Mouse (Mus musculus) v-Abl transformed pro-B cells (cell line): ENCODE measurements around the gene Serpinb8.

ENCODE experiments used
- in situ Hi-C, 2 experiments: fragments of 400-800 bp; cut with MboI; formaldehyde crosslinking; loops; one replicate each; pipeline ENCODE4 v1.15.1; 2025; ENCODE audit not compliant: unreplicated experiment in 2 of 2

Gene Serpinb8

DNA sequence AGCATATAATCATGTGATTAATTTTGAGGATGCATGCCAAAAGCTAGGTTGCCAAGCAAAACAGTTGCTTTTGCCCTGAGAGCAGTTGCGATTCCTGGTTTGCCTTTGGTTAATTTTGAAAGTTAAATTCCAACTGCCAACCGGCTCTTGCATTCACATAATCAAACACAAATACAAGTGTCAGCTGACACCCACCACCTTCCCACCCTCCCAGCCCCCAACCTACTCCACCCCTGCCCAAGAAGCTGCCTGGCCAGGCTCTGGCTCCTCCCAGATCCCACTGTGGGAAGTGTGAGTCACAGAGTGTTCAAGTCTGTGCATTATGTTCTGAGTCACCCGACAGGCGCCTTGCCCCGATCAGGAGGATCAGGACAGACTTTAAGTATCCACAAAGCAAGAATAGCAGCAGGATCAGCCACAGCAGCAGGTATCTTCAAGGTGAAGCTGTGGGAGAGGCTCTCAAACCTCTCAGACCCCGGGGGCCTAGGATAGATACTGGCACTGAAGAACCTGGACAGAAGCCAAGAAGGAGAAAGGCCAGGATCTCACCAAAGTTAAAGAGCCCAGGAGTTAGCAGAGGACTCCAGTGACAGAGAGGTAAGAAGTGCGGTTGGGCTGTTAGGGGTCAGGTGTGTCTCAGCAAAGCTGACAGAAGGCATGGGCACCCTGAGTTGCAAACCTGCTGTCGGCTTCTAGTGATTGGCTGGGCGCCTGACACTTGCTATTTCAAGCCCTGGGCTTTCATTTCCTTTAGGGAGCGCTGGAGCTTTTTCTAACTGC lies at the start of gene Serpinb8:
Serpinb8 (plus strand) TSS at position 316 of the 780 bp plus-strand sequence.
- in situ Hi-C loops = no loop called here

DNA sequence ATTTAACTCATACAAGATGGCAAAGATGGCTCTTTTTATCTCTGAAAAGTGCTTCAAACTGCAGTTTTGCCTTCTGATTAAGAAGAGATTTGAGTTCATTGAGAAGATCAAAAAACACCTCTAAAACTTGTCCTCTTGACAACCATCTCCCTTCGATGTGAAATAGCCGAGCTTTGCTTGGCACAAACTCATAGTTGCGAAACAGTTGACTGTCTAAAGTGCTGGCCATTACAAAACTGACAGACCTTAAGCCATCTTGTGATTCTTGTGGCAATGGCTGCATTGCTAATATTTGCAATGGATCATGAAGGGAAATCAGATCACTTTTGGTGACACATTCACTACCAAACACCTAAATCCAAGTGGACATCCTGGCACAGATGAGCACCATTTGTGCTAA lies 30.3 kb upstream of the Serpinb8 start:
- in situ Hi-C loops = no loop called here

DNA sequence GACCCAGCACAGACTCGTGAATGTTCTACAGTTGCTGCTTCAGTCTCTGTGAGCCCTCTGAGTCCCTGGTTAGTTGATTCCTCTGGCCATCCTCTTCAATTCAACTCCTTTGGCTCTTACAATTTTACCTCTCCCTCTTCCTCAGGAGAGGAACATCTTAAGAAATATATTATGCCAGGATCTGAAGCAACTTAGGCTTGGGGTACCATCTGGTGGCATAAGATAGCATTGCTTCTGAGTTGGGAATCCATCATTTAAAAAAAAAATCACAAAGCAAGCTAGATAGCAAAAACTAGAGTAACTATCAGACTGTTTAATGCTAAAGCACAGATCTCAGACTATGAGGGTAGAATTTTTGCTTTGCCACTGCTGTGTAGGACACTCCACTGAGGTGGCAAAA lies 27.7 kb upstream of the Serpinb8 start:
- in situ Hi-C loops = no loop called here

DNA sequence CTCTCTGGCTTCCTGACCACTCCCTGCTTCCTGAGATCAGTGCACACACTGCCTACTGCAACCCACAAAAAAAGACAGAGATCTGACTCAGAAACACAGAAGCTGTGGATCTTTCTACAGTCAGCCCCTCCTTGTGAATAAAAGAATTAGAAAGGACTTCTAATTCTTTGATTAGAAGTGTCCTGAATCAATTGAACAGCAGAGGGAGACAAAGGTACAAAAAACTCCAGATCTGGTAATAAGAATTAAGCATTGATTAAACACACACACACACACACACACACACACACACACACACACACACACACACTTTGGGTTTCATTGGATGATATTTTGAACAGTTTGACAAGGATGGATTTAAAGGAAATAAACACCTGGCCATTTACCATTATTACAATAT lies 24.2 kb upstream of the Serpinb8 start:
- in situ Hi-C loops = no loop called here

DNA sequence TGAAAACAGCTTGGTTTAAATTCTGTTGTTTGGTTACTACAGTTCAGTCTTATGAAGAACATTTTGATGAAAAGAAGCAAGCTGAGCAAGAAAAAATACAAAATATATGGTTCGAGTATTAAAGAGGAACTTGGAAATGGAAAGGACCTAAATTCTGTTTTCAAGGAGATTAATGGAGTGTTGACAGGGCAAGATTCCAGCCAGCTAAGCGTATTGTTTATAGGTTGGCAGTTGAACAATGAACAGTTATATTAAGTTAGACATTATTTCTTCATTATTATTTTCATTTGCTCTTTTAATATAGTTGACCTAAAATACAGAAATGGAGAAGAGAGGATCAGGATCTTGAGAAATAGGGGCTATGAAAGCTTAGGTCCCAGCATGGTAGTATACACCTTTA lies 13.7 kb upstream of the Serpinb8 start:
- in situ Hi-C loops = no loop called here

DNA sequence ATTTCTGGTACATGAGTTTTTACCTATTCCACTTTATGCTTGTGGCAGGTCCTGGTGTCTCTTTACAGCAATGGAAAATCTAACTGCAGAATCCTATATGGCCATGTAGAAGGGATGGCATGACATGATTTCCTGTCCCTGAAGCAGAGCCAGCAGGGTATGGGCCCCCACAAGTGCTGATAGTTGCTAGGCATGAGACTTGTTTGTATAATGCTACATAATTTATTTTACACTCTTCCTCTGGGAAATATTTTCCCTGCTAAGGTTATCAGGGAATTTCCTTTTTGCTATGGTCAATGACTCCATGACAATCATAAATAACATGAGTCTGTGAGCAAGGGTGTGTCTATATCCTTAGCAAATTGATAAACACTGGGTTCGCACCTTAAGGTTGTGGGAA lies 12.3 kb upstream of the Serpinb8 start:
- in situ Hi-C loops = no loop called here

DNA sequence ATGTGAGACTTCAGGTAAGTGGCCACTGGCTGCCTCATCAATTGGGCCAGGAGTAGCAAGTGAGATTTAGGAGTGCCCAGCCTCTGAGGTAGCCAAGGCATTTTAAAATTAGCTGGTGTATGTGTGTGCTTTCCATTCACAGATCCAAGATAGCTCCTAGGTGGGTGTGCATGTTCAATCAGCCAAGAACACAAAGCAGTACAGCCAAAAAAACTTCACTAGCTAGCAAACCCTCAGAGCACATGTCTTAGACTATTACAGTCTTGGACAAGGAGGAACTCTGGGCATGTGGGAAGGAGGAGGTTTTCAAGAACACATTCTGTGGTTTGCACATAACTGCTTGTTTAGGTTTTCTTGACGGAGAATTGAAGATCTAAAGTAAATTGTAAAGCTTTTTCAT lies 8.6 kb upstream of the Serpinb8 start:
- in situ Hi-C loops = no loop called here

DNA sequence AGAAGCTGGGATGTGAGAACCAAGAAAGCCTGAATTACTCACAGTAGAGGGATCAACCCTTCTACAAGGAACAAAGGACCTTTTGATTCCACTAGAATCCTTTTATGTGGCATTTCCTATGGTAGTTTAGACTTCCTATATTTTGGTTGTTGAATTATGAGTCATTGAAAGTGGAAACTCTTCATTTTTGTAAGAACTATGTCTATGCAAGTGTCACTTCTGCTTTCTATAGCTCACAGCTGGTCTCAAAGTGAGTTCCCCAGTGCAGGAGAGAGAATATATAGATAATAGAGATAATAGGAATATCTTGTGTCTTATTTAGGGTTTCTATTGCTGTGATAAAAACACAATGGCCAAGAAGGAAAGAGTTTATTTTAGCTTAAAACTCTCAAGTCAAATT lies 6.9 kb upstream of the Serpinb8 start:
- in situ Hi-C loops = no loop called here

DNA sequence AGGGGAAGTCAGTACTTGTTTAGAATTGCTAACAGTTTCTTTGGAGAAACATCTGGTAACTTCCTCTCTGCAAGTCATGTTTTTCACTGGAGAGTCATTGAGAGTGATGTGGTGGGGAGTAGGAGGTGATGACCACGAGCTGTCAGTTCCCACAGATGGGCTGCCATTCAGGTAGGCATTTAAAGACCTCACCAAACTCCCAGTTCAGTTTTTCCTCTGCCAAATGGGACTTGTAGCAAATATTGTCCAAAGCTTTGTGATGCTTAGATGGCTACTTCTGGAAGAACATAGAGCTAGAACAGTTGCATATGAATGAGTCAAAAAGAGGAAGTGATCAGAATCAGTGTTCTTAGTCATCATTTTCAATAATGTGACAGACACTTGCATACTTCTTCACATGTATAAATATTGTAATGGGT lies 5.8 kb upstream of the Serpinb8 start:
- in situ Hi-C loops = no loop called here

DNA sequence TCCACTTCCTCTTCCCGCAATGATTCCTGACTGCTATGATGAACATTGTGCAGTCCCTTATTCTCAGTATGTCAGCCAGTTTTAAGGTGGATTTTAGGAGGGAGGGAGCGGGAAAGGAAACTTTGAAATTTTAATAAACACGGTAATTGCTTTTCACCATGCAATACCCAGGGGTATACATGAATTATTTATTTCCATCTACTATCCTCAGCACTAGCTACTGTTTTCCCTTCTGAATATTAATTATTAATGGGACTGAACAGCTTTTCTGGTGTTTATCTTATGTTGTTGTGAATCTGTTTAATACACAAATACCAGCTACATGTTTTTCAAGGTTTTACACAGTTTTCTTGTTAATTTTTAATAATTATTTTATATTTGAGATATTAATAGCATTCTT lies 4.9 kb upstream of the Serpinb8 start:
- in situ Hi-C loops = no loop called here

DNA sequence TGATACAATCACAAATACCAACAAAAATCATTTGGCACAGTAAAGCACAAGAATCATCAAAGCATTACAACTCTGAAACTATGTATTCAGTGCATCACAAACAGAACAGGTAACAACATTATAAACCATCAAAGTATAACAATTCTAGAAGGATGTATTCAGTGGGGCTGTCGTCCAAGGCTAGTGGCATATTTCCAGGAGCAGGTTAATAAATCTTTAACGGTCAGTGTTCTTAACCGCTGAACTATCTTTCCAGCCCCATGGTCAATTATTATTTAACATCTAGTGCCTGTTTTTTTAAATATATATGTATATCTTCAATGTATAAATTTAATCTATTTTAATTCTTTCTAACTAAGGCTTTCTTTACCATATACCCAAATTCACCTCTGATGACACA lies 3.6 kb upstream of the Serpinb8 start:
- in situ Hi-C loops = no loop called here

DNA sequence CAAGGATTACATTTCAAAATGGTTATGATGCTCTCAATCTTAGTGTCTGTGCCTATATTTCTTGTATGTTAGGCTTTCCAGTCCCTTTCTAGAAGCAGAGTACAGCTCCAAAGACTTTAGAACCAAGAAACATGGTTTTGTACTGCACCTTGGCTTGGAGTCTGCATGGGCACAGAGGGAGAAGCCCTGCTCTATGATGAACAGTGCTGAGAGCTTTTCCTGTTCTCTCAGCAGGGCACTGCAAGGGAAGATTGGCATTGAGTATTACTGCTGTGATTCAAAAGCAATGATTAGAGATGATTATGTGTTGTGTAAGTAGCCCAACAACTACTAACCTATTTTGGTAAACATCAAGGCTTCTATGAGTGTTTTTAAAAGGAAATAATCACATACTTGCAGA lies 1.6 kb upstream of the Serpinb8 start:
- in situ Hi-C loops = no loop called here

DNA sequence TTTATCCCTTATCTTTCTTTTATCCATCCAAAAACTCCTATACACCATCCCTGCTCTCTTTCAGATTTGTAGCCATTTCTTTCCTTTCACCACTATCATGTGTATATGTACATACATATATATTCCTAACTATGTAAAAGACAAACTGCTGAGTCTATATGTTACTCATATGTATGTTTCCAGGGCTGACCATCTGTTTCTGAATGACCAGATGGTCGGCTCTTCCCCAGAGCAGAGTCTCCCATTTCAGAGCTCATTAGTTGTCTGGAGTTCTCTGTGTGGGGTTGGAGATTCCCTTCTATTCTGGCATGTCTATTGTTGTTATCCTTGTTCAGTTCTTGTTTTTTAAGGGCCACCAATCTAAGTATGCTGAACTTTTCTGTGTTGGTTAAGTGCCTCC lies 1.2 kb upstream of the Serpinb8 start:
- in situ Hi-C loops = no loop called here

DNA sequence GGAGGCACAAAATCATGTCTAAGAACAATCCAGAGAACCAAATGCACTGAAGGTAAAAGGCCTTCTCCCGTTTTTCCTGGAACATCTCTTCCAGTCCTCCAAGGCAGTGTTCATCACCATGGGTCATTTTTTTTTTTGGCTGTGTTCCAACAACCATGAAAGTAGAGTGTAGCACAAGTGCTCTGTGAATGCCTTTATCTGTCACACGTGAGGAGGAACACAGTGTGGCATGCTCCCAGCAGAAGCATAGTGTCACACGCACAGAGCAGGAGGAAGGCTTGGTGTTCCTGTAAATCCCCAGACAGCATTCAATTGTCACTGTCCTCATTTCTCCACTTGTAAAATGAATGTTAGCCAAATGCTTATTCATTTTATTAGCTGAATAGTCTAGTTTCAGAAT lies 2.8 kb downstream of the Serpinb8 start:
- in situ Hi-C loops = no loop called here

DNA sequence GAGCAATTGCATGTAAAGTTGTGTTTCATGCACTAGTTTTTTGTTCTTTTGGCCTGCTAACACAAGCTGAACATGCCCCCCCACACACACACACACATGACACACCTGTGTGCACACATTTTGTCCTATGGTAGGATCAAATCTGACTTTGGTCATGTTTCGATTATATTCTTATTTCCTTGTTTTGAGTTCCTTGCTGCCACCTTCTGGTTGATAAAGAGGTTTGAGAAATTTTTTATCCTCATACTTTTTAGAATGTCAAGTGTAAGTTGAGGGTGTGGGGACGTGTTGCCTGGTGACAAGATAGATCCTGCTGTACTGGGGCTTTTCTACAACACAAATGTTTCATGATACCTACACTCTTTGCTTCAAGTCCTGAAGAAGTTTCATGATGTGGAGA lies 3.7 kb downstream of the Serpinb8 start:
- in situ Hi-C loops = no loop called here

DNA sequence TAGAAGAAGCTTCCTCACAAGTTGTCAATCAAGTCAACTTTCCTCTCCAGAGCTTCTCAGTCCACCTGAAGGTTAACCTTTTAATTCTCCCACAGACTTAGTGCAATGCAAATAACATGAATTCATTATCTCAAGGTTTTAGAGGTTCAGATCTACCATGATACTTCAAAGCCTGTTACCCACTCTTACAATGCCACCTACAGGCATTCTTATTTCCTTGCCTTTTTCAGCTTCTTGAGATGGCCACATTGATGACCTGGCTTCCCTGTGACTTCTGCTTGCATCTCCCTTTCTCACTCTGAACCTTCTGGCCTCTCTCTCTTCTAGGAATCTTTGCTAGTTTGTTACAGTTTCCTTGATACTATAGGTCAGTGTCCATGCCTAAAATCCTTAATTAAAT lies 7.1 kb downstream of the Serpinb8 start:
- in situ Hi-C loops = no loop called here

DNA sequence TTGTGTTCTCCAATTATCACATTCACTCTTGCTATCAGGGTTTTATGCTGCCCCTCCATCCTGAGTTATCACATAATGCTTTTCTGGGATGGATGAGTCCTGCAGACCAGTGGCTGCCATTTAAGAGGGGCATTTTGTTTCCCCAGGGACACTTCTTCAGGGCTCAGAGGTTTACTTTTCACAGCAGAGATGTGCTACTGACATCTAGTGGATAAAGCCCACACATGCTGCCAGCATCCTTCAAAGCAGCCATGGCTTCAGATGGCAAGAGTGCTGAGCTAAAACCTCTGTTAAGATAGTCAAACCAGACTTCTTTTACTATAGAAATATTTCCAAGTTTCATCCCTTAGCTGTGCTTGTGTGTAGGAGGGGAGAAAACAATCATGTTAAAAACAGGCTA lies 8.7 kb downstream of the Serpinb8 start:
- in situ Hi-C loops = no loop called here

DNA sequence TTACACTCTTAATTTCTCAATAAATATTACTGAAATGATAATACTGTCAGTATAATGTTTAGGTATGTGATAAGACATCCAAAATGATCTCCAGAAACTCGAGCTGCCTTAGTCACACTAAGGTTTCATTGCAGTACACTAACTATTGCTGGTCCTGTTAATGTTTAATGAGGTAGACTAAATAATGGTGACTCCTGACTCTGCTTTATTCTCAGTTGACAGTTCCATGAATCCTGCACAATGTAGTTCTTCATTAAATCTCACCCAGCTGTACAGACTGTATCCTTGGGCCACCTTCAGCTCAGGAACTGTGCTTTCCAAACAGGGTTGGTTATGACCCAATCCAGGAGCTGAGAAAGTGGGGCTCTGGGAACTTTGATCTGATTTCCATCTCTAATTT lies 19.1 kb downstream of the Serpinb8 start:
- in situ Hi-C loops = no loop called here

DNA sequence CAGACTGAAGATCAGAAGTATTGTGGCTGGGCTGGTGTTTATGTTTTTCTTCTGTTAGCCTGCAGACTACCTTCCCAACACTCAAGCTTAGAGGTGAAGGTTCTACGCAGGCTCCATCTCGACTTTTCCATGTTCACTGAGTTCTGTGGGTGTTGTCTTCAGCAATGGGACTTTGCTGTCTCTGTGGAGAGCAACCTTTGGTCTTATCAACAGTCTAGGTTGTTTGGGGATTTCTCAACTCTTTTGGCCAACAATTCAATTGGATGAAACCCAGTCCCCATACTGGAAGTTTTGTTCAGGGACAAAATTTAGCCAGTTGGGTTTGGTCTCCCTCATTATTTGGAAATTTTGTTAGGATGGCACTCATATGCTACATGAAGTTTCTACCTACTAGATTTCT lies 24.3 kb downstream of the Serpinb8 start:
- in situ Hi-C loops = no loop called here

DNA sequence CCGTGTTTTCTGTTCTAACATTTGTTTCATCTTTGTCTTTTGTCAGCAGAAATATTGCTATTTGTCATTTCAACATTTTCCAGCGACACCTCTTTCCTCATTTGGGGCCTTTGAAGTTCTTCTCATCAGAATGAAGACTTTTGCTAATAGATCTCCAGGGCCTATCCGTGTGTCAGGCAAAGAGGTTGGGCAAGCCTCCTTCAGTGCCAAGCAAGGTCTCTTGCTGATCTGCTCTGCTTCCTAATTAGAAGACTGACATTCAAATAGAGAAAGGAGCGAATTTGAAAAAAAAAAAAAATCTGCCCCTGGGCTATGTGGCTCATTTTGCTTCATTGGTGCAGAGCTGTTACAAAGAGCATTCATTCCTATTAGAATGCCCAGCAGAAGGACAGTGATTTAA lies 32.2 kb downstream of the Serpinb8 start:
- in situ Hi-C loops = no loop called here

DNA sequence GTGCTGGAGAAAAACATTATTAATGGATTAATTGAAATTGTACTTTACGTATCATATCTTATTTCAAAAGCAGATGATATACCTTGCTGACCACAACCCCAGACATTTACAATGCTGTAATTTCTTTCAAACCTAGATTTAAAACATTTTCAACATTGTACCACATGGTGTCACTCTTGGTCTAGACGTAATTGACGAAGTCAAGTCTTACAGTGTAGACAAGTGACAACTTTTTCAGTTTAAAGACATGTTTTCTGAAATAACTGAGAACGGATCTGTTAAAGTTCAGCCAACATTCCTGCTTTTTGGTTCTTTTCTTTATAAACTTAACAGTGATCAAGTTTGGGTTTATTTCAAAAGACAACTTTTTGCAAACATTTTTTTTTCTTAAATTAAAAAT lies 46.1 kb downstream of the Serpinb8 start:
- in situ Hi-C loops = no loop called here

DNA sequence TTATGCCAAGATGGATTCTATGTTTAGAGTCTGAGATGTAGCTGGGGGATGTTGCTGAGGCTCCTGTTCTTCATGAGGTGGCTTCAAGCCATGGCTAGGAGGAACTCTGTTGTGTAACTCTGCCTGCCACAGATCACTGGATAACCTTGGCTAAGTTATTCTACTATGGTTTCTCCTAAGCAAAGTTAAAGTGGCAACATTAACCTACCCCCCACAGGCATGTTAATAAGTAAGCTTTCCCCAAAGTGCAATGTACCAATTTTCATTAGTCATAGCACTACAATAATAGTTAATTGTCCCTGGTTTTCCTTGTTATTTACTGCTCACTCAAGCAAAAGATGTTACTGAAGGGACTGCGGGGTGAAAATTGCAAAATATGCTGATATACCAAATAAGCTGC lies 48.2 kb downstream of the Serpinb8 start:
- in situ Hi-C loops = no loop called here

DNA sequence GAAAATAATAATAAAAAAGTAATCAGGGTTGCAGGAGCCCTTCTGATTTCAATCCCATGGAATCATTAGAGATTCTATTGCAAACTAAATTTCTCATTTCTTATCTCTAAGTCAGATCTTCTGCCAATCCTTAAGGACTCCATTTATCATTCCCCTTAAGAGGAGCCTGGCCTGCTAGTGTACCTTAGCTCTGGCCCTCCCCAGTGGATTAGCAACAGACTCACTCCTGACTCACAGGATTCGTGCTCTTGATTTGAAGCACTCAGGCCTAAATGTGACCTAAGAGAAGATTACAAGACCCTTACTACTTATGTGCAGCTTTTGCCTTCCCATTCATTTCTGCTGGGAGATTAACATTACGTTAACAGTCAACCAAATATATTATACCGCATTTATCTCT lies 48.7 kb downstream of the Serpinb8 start:
- in situ Hi-C loops = no loop called here
